8 mouse cellular contexts compared by ENCODE assay signal in genomic region chr5:89455526-89455925, GRCm38 (mm10). TPM values are rescaled to one million over a fixed set of nuclear protein-coding genes. Genes with fewer than 3 reads are reported as not detected.
DNase-seq lines count a peak whose midpoint lies in the region; ATAC-seq and TF ChIP-seq lines count a peak whose summit lies in the region.

No protein-coding gene starts in this region.

- no peaks in the 10 kb centered on the region for H3K36me3 ChIP-seq in liver, embryonic 15.5 days (replicated peaks)
- H3K36me3 ChIP-seq in small intestine, adult 2 months (ENCODE audit: control insufficient read depth, insufficient read depth, low read length): no peaks in the 10 kb centered on the region

- H3K9ac ChIP-seq in liver, embryonic 15.5 days: no peak overlapping the region

- peak overlapping the region; percentile 42 for H3K4me2 ChIP-seq in liver, embryonic 15.5 days

- peak overlapping the region; percentile 38 for H3K4me3 ChIP-seq in liver, embryonic 15.5 days (replicated peaks)
- H3K4me3 ChIP-seq in small intestine, adult 2 months (ENCODE audit: low read depth, low read length): no peak overlapping the region

- peak; percentile 61; the same call in 1 of the 2 replicates for TF ChIP-seq CTCF in small intestine, adult 2 months (IDR thresholded peaks at IDR 0.05; ENCODE audit: extremely low read depth, insufficient read length, insufficient replicate concordance, low read depth, low read length)

- 37% methylated on average over 8 of the region's 8 CpGs for WGBS in liver, embryonic 15.5 days (ENCODE audit: insufficient replicate concordance)
- 47% methylated on average over 8 of the region's 8 CpGs for WGBS in small intestine, adult 2 months

- ATAC-seq in liver, embryonic 15.5 days (ENCODE audit: insufficient read depth): no peak
- ATAC-seq in inflammation-experienced regulatory T-cells, adult 6 months: no peak

- H3K27ac ChIP-seq in liver, embryonic 15.5 days (replicated peaks): no peak overlapping the region
- no peak overlapping the region for H3K27ac ChIP-seq in small intestine, adult 2 months (ENCODE audit: insufficient read depth, low read depth, low read length)

- DNase-seq in layer of hippocampus, adult 11-12 months (ENCODE audit: low spot score): peak; percentile 9
- no peak for DNase-seq in layer of hippocampus, adult 9-10 months (ENCODE audit: low spot score)
- DNase-seq in MEL-GATA-1-ER (ENCODE audit: extremely low read depth, low read depth): peak; percentile 11
- peak; percentile 74 for DNase-seq in adrenal gland, postnatal 36 days
- DNase-seq in frontal cortex, postnatal 25 days (ENCODE audit: low spot score in 2 of 2): peak; percentile 10

- H3K4me1 ChIP-seq in liver, embryonic 15.5 days (replicated peaks): no peaks in the 10 kb centered on the region; the same call in 1 of the 2 replicates
- no peaks in the 10 kb centered on the region for H3K4me1 ChIP-seq in small intestine, adult 2 months (ENCODE audit: control insufficient read depth, insufficient read depth, insufficient read length, low read length)

- no peak for TF ChIP-seq POLR2A in small intestine, adult 2 months (IDR thresholded peaks at IDR 0.05; ENCODE audit: low read depth, low read length)

- H3K27me3 ChIP-seq in liver, embryonic 15.5 days: no peaks in the 10 kb centered on the region
- H3K27me3 ChIP-seq in small intestine, adult 2 months (ENCODE audit: control insufficient read depth, insufficient read depth, low read length): no peaks in the 10 kb centered on the region

- no peaks in the 10 kb centered on the region for H3K9me3 ChIP-seq in liver, embryonic 15.5 days (replicated peaks)

RNA-seq across cellular contexts. Expression of gene Gc, which starts 2.2 kb away (rescaled TPM):
- 1 to 10 TPM in 1 of 2 experiments, not detected in 1; 2.2 TPM for total RNA-seq in adrenal gland, postnatal 36 days (2021)
- polyA plus RNA-seq in liver, embryonic 15.5 days (2015; fragmentation: Nextera tagmentation; extraction: Ambion mirVana): 508 and 677 TPM in 2 replicates
- polyA plus RNA-seq in small intestine, adult 2 months (2012; rRNA removed): not detected in 2 replicates
- polyA plus RNA-seq in inflammation-experienced regulatory T-cells, adult 6 months (2017; shearing (Covaris generic)): under 1 TPM in 1 of 3 experiments, not detected in 2; 0.42 TPM

Comparison
In these comparisons a context has a peak if more than half of its experiments do, and no peak if none do; other contexts are left out.
1. RNA of gene Gc, which starts 2.2 kb away (polyA plus RNA-seq): 508 to 677 TPM in liver, embryonic 15.5 days; not detected in small intestine, adult 2 months and 0.42 TPM in inflammation-experienced regulatory T-cells, adult 6 months; every median in the first group is over 100 times any median in the second.